Mouse (Mus musculus): ENCODE measurements around the gene Cnih1. TPM values are rescaled to one million over a fixed set of nuclear protein-coding genes. Genes with fewer than 3 reads are reported as not detected.

The Cnih1 gene
- 218 and 224 TPM in 2 replicates for polyA plus RNA-seq (2014; fragmentation: Nextera tagmentation; extraction: Ambion mirVana)

DNA sequence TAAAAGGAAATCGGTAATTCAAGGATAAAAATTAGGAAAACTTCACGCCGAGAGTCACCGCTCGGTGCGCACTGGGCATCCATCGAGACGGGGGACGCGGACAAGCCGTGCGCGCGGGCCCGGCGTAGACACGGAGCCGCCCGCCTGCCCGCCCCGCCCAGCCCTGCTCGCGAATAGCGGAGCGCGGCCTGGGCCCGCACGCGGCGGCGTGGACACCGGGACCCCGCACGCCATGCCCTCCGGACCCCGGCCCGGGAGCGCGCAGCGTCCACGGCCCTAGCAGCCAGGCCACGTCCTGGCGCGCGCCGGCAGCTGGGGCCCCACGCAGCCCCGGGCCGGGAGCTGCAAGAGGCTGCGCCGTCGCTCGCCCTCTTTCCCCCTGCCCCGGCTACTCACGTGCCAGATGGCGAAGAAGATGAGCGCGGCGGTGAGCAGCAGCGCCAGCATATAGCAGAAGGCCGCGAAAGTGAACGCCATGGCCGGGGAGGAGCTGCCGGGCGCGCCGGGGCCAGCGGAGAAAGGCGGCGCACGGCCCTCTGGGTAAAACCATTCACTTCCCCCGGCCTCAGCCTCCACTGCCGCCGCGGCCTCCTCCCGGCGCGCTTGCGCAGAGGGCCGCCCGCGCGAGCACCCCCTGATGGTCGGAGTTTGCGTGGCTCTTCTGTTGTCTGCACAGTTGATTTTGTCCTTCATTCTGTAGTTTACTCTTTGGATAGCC lies at the start of gene Cnih1:
Gene Cnih1, minus strand, starts transcription at position 625 of the 718 bp plus-strand sequence.
- peak; percentile 94 for ATAC-seq (ENCODE audit: insufficient read depth, low FRiP score, low TSS enrichment)
- WGBS = under 1% methylated on average over 71 of the region's 86 CpGs

DNA sequence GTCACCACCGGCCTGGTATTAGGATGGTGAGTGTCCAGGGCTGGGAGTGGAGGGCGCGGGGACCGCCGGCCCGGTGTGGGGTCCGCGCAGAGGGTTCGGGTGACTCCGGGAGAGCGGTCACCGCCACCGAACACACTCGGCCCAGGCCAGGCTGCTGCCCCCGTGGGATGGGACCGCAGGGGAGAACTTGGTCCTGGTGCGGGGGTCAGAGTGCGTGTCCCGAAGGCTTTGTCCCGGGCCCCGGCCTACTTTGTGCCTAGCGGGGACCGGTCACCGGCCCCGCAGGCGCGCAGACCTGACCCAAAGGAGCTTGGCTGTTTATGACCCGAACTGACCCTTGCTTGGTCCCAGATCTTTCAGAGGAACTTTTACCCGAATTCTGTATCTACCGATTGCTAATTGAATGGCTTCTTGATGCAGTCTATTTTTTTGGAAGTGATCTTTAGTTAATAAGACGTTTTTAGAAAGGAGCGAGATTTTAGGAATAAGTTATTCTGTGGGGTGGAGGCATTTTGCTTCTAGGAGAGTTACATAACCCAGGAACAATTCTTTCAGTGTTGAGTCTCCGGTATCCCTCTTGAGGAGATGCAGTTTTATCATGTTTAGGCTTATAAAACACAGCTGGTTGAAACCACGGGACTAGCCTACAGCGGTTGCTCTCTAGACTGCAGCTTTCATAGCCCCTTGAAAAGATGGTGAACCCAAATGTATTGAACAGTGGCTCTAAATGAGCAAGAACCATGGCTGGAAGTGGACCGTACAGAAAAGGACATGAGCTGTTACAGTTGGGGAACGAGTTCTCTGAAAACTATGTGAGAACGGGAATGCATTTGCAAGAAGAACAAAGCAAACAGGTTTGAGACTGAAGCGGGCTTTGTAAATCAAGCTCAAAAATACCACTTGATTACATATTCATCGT lies 44.4 kb upstream of the Cnih1 start:
- DNase-seq (ENCODE audit: low spot score) = peak; percentile 15
- H3K4me2 ChIP-seq (ENCODE audit: low read depth) = peak overlapping the region; percentile 71
- H3K27me3 ChIP-seq (ENCODE audit: control insufficient read depth, insufficient read depth, low read length) = no peaks in the 10 kb centered on the region
- no peak overlapping the region for H3K27ac ChIP-seq (ENCODE audit: low read depth, low read length)
- H3K9me3 ChIP-seq (ENCODE audit: control insufficient read depth, low read length) = no peaks in the 10 kb centered on the region
- 0 out of 2 replicates have a peak, but pooled peaks cover 3% of the 10 kb centered on the region for H3K4me1 ChIP-seq (ENCODE audit: control insufficient read depth, insufficient read depth, low read length)
- H3K9ac ChIP-seq (ENCODE audit: low read length) = peak overlapping the region; percentile 81
- 9% methylated on average over 39 of the region's 40 CpGs for WGBS
- peak overlapping the region; percentile 86 for H3K4me3 ChIP-seq (ENCODE audit: low read depth, low read length)
- no peak; the same call in 1 of the 2 replicates for ATAC-seq (ENCODE audit: insufficient read depth, low FRiP score, low TSS enrichment)
- no peaks in the 10 kb centered on the region for H3K36me3 ChIP-seq (ENCODE audit: control insufficient read depth, insufficient read depth, low read length)

More for the DNA sequence above, at the start of gene Cnih1:
- Histone ChIP-seq H3K9ac (ENCODE audit: low read length) (peak within 1 kb of the TSS; percentile 99), H3K36me3 (ENCODE audit: control insufficient read depth, insufficient read depth, low read length) (no peaks in the 10 kb centered on the region), H3K4me1 (ENCODE audit: control insufficient read depth, insufficient read depth, low read length) (peaks cover 4% of the 10 kb centered on the region), H3K4me2 (ENCODE audit: low read depth) (peak within 1 kb of the TSS; percentile 84), H3K27me3 (ENCODE audit: control insufficient read depth, insufficient read depth, low read length) (no peaks in the 10 kb centered on the region), H3K9me3 (ENCODE audit: control insufficient read depth, low read length) (no peaks in the 10 kb centered on the region), H3K4me3 (ENCODE audit: low read depth, low read length) (peak within 1 kb of the TSS; percentile 97), H3K27ac (ENCODE audit: low read depth, low read length) (peak within 1 kb of the TSS; percentile 99)
- DNase-seq (ENCODE audit: low spot score) = peak; percentile 95

DNA sequence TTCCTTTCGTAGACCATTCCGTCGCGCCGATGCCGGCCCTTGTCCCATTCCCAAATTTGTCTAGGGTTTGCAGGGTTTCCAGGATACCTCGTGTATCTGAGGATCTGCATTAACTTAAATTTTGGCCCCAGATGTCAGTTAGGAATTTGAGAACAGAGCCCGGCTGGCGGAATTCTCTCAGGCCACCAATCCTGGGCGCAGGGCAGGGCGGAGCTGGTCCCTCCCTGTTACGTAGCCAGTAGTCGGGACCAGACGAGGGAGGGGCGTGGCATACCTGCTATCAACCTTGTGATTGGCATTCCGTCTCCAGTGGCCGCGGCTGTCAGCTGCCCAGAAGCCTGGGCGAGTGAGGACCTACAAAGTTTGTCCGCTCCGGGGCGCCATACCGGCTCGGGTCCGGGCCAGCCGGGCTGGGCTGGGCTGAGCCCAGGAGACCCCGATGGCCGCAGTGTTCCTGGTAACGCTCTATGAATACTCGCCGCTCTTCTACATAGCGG lies 43.7 kb upstream of the Cnih1 start, which contains the start of gene Cgrrf1:
Gene Cgrrf1, plus strand, starts transcription at position 289 of the 497 bp plus-strand sequence.
- peak; percentile 99 for ATAC-seq (ENCODE audit: insufficient read depth, low FRiP score, low TSS enrichment)
- DNase-seq (ENCODE audit: low spot score) = peak; percentile 94
- H3K36me3 ChIP-seq (ENCODE audit: control insufficient read depth, insufficient read depth, low read length) = no peaks in the 10 kb centered on the region
- H3K9me3 ChIP-seq (ENCODE audit: control insufficient read depth, low read length) = no peaks in the 10 kb centered on the region
- peak within 1 kb of the TSS; percentile 81 for H3K9ac ChIP-seq (ENCODE audit: low read length)
- under 1% methylated on average over 32 of the region's 32 CpGs for WGBS
- no peaks in the 10 kb centered on the region for H3K27me3 ChIP-seq (ENCODE audit: control insufficient read depth, insufficient read depth, low read length)
- peak within 1 kb of the TSS; percentile 86 for H3K4me3 ChIP-seq (ENCODE audit: low read depth, low read length)
- H3K27ac ChIP-seq (ENCODE audit: low read depth, low read length) = no peak within 1 kb of the TSS
- 0 out of 2 replicates have a peak, but pooled peaks cover 3% of the 10 kb centered on the region for H3K4me1 ChIP-seq (ENCODE audit: control insufficient read depth, insufficient read depth, low read length)
- H3K4me2 ChIP-seq (ENCODE audit: low read depth) = peak within 1 kb of the TSS; percentile 71

DNA sequence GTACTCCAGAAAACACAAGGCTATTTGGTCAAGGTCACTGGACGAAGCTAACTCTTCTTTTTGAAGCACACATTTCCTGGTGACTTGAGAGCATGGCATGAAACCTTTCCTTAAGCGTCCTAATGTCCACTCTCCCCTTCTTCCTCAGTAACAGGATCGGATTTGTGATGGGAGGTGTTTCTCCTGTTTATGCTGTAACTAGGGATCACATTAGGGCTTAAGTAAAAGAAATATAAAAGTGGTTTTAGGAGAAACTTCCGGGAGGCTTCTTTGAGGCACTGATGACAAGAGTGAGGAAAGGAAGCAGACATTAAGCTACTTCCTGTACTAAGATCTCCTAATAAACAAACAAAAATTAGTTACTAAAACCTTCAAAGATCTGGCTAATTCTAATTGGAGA lies 43.1 kb upstream of the Cnih1 start:
- H3K27me3 ChIP-seq (ENCODE audit: control insufficient read depth, insufficient read depth, low read length) = no peaks in the 10 kb centered on the region
- WGBS = 9% methylated on average over 4 of the region's 4 CpGs
- ATAC-seq (ENCODE audit: insufficient read depth, low FRiP score, low TSS enrichment) (no peak), DNase-seq (ENCODE audit: low spot score) (no peak)
- H3K27ac ChIP-seq (ENCODE audit: low read depth, low read length) = no peak overlapping the region
- H3K4me2 ChIP-seq (ENCODE audit: low read depth) = peak overlapping the region; percentile 71
- H3K36me3 ChIP-seq (ENCODE audit: control insufficient read depth, insufficient read depth, low read length) = no peaks in the 10 kb centered on the region
- peak overlapping the region; percentile 35; the same call in 1 of the 2 replicates for H3K9ac ChIP-seq (ENCODE audit: low read length)
- H3K4me3 ChIP-seq (ENCODE audit: low read depth, low read length) = peak overlapping the region; percentile 86
- no peaks in the 10 kb centered on the region for H3K9me3 ChIP-seq (ENCODE audit: control insufficient read depth, low read length)
- 0 out of 2 replicates have a peak, but pooled peaks cover 3% of the 10 kb centered on the region for H3K4me1 ChIP-seq (ENCODE audit: control insufficient read depth, insufficient read depth, low read length)

DNA sequence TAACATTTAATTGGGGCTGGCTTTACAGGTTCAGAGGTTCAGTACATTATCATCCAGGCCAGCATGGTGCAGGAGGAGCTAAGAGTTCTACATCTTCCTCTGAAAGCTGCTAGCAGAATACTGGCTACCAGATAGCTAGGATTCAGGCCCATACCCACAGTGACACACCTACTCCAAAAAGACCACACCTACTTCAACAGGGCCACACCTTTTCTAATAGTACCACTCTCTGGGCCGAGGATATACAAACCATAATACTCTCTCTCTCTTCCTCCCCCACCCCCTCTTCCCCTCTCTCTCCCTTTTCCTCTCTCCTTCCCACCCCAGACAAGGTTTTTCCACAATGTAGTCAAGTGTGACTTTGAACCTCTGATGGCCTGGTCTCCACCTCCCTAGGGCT lies 39.2 kb upstream of the Cnih1 start:
- H3K27me3 ChIP-seq (ENCODE audit: control insufficient read depth, insufficient read depth, low read length) = no peaks in the 10 kb centered on the region
- H3K9me3 ChIP-seq (ENCODE audit: control insufficient read depth, low read length) = no peaks in the 10 kb centered on the region
- no peak overlapping the region for H3K4me3 ChIP-seq (ENCODE audit: low read depth, low read length)
- H3K4me1 ChIP-seq (ENCODE audit: control insufficient read depth, insufficient read depth, low read length) = no peaks in the 10 kb centered on the region
- no peaks in the 10 kb centered on the region for H3K36me3 ChIP-seq (ENCODE audit: control insufficient read depth, insufficient read depth, low read length)
- H3K27ac ChIP-seq (ENCODE audit: low read depth, low read length) = no peak overlapping the region
- H3K9ac ChIP-seq (ENCODE audit: low read length) = no peak overlapping the region
- no peak for ATAC-seq (ENCODE audit: insufficient read depth, low FRiP score, low TSS enrichment)
- no peak for DNase-seq (ENCODE audit: low spot score)
- no peak overlapping the region for H3K4me2 ChIP-seq (ENCODE audit: low read depth)
- WGBS = 77% methylated on average over 1 of the region's 1 CpGs

DNA sequence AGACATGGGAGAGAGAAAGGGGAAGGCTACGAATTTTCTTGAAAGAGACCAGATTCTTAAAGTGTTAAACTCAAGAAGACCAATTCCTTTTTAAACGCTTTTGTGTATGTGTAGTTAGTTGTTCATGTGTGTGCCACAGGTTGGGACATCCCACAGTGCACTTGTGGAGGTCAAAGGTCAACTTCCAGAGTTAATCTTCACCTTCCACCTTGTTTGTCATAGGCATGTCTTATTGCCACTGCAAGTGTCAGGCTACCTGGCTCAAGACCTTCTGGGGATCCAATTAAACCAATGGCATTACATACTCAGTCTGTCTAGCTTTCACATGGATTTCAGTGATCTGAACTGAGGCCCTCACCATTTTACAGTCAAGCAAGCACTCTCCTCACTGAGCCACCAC lies 35.8 kb upstream of the Cnih1 start:
- Histone ChIP-seq H3K27ac (ENCODE audit: low read depth, low read length) (no peak overlapping the region), H3K4me2 (ENCODE audit: low read depth) (no peak overlapping the region), H3K4me3 (ENCODE audit: low read depth, low read length) (no peak overlapping the region), H3K27me3 (ENCODE audit: control insufficient read depth, insufficient read depth, low read length) (no peaks in the 10 kb centered on the region), H3K4me1 (ENCODE audit: control insufficient read depth, insufficient read depth, low read length) (peaks cover 10% of the 10 kb centered on the region; the same call in 1 of the 2 replicates), H3K36me3 (ENCODE audit: control insufficient read depth, insufficient read depth, low read length) (no peaks in the 10 kb centered on the region), H3K9ac (ENCODE audit: low read length) (no peak overlapping the region), H3K9me3 (ENCODE audit: control insufficient read depth, low read length) (no peaks in the 10 kb centered on the region)
- ATAC-seq (ENCODE audit: insufficient read depth, low FRiP score, low TSS enrichment) = no peak
- WGBS = 81% methylated on average over 2 of the region's 2 CpGs
- DNase-seq (ENCODE audit: low spot score) = no peak

DNA sequence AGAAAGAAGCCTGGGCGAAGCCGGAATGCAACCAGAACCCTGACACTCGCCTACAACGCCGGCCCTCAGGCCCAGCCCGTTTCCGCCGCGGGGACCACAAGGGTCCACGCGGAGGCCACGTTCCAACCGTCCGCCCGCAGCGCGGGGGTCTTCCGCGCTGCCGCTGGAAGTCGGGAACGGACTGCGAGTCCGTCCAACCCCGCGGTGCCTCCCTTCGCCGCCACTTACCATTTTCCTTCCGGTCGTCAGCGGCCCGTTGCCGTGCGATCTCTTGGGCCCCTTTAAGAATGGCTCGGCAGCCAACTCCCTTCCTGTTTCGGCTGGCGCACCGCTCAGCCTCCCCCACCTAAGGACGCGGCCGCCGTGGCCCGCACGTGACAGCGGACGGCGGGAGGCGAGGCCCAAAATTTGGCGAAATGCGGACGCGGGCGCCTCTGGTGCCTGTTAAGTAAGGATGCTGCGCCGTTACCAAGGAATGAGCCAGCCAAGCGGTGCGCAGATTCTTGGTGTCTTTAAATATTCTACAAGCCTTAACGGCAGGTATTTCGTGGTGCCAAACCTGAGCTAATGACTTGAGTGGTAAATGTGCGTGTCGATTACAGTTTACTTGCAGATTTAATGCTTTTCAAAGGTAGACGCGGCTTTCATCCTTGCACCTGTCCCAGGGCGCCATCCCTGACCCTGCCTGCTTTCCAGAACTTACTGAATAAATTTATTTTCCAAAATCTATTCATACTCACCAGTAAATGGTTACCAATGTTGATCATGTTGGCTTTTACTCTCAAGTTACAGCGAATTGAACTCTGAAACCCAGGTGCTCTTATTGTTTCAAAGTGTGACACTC lies 33.9 kb upstream of the Cnih1 start, which contains the start of gene Gmfb:
Gene Gmfb, minus strand, starts transcription at position 370 of the 844 bp plus-strand sequence.
- under 1% methylated on average over 65 of the region's 65 CpGs for WGBS
- peak within 1 kb of the TSS; percentile 61; the same call in 1 of the 2 replicates for H3K27ac ChIP-seq (ENCODE audit: low read depth, low read length)

More for the DNA sequence above, 33.9 kb upstream of the Cnih1 start, which contains the start of gene Gmfb:
- peak; percentile 95 for DNase-seq (ENCODE audit: low spot score)
- Histone ChIP-seq H3K4me2 (ENCODE audit: low read depth) (peak within 1 kb of the TSS; percentile 74), H3K4me1 (ENCODE audit: control insufficient read depth, insufficient read depth, low read length) (peaks cover 10% of the 10 kb centered on the region; the same call in 1 of the 2 replicates), H3K4me3 (ENCODE audit: low read depth, low read length) (peak within 1 kb of the TSS; percentile 64), H3K9me3 (ENCODE audit: control insufficient read depth, low read length) (no peaks in the 10 kb centered on the region), H3K9ac (ENCODE audit: low read length) (peak within 1 kb of the TSS; percentile 81), H3K36me3 (ENCODE audit: control insufficient read depth, insufficient read depth, low read length) (no peaks in the 10 kb centered on the region), H3K27me3 (ENCODE audit: control insufficient read depth, insufficient read depth, low read length) (no peaks in the 10 kb centered on the region)
- ATAC-seq (ENCODE audit: insufficient read depth, low FRiP score, low TSS enrichment) = peak; percentile 97
